8 mouse cellular contexts compared by ENCODE assay signal in the genomic region with DNA sequence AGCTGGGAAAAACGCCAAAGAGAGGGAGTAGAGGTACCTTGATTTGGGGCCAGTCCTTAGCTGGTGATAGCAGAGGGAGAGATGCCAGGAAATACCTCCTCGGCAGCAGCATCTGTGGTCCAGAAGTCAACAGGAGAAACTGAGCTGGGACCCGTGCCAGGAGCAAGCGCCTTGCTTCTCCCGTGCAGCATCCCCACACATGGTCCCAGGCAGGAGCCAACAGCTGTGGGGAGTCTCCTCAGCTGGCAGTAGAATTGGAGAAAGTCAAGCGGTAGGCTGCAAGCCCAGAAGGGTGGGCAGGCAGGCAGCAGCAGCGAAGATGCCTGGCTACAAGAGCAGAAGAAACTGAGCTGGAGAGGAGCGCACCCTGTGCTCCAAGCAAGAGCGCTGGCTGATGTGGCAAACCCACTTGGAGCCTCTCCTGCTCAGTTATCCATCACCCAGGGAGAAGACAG. TPM values are rescaled to one million over a fixed set of nuclear protein-coding genes. Genes with fewer than 3 reads are reported as not detected.
DNase-seq lines count a peak whose midpoint lies in the region; ATAC-seq lines count a peak whose summit lies in the region.

TSS of gene Gpr88 (minus strand) at position 427 of the 455 bp plus-strand sequence.

- H3K9ac ChIP-seq in hindbrain, embryonic 11.5 days (ENCODE audit: low read depth, low read length) = no peak within 1 kb of the TSS; the same call in 1 of the 2 replicates
- H3K9ac ChIP-seq in lung, embryonic 16.5 days (ENCODE audit: low read length) = peak within 1 kb of the TSS; percentile 60

- H3K27me3 ChIP-seq in hindbrain, embryonic 11.5 days (ENCODE audit: control insufficient read depth, insufficient read depth, low read length) = peaks cover 25% of the 10 kb centered on the region
- peaks cover 36% of the 10 kb centered on the region for H3K27me3 ChIP-seq in lung, embryonic 16.5 days (ENCODE audit: control insufficient read depth, insufficient read depth, low read depth, low read length)

- peak within 1 kb of the TSS; percentile 50 for H3K4me3 ChIP-seq in hindbrain, embryonic 11.5 days (ENCODE audit: low read depth, low read length)
- peak within 1 kb of the TSS; percentile 58 for H3K4me3 ChIP-seq in lung, embryonic 16.5 days (ENCODE audit: low read length)

- H3K9me3 ChIP-seq in hindbrain, embryonic 11.5 days (ENCODE audit: control insufficient read depth, low read length) = no peaks in the 10 kb centered on the region
- no peaks in the 10 kb centered on the region for H3K9me3 ChIP-seq in lung, embryonic 16.5 days (ENCODE audit: control insufficient read depth, low read length)

- H3K36me3 ChIP-seq in hindbrain, embryonic 11.5 days (ENCODE audit: control insufficient read depth, insufficient read depth, low read length) = no peaks in the 10 kb centered on the region
- H3K36me3 ChIP-seq in lung, embryonic 16.5 days (ENCODE audit: control insufficient read depth, insufficient read depth, low read length) = no peaks in the 10 kb centered on the region

- peak; percentile 21 for ATAC-seq in hindbrain, embryonic 11.5 days (ENCODE audit: low FRiP score)
- peak; percentile 74 for ATAC-seq in lung, embryonic 16.5 days (ENCODE audit: low read depth)

- 2% methylated on average over 9 of the region's 9 CpGs for WGBS in hindbrain, embryonic 11.5 days
- WGBS in lung, embryonic 16.5 days = 6% methylated on average over 9 of the region's 9 CpGs

- peak; percentile 9 for DNase-seq in ES-CJ7 (ENCODE audit: low read depth, low spot score)
- DNase-seq in cerebellum, adult 9-10 months = peak; percentile 9
- peak; percentile 74 to 81 for DNase-seq in frontal cortex, postnatal 10 days (ENCODE audit: low spot score in 2 of 2)
- peak; percentile 43 for DNase-seq in hindbrain, embryonic 11.5 days (ENCODE audit: low spot score)
- DNase-seq in layer of hippocampus, postnatal 36 days = peak; percentile 32 to 39
- DNase-seq in retina, postnatal 1 day = peak; percentile 64
- no peak for DNase-seq in B cell, adult 2 months

- no peak within 1 kb of the TSS for H3K27ac ChIP-seq in hindbrain, embryonic 11.5 days (ENCODE audit: low read depth, low read length)
- no peak within 1 kb of the TSS for H3K27ac ChIP-seq in lung, embryonic 16.5 days (ENCODE audit: low read length)

- peaks cover 8% of the 10 kb centered on the region for H3K4me1 ChIP-seq in hindbrain, embryonic 11.5 days (replicated peaks; ENCODE audit: control insufficient read depth, insufficient read depth, low read length)
- peaks cover 8% of the 10 kb centered on the region for H3K4me1 ChIP-seq in lung, embryonic 16.5 days (replicated peaks; ENCODE audit: control insufficient read depth, insufficient read depth, low read length)

- peak within 1 kb of the TSS; percentile 98 for H3K4me2 ChIP-seq in hindbrain, embryonic 11.5 days (replicated peaks; ENCODE audit: low read depth, low read length)
- H3K4me2 ChIP-seq in lung, embryonic 16.5 days (ENCODE audit: low read depth, low read length) = peak within 1 kb of the TSS; percentile 94

RNA-seq across cellular contexts. Expression of gene Gpr88, which starts in this region (rescaled TPM):
- polyA plus RNA-seq in hindbrain, embryonic 11.5 days (2014; fragmentation: Nextera tagmentation; extraction: Ambion mirVana) = 0.54 and 0.93 TPM in 2 replicates
- 1 to 10 TPM; 1.9 to 3.4 TPM for total RNA-seq in layer of hippocampus, postnatal 36 days (2021)
- polyA plus RNA-seq in lung, embryonic 16.5 days (2015; fragmentation: Nextera tagmentation; extraction: Ambion mirVana) = 0.47 and 0.57 TPM in 2 replicates

Comparison
In these comparisons a context has a peak if more than half of its experiments do, and no peak if none do; other contexts are left out.
1. Peak in DNase-seq, ATAC-seq, H3K4me3 ChIP-seq and H3K4me2 ChIP-seq in hindbrain, embryonic 11.5 days; RNA of the gene not detected or under 1 TPM.
2. Peak in ATAC-seq, H3K4me3 ChIP-seq, H3K9ac ChIP-seq and H3K4me2 ChIP-seq in lung, embryonic 16.5 days; RNA of the gene not detected or under 1 TPM.
3. DNase-seq: peak in ES-CJ7 (single experiment), cerebellum, adult 9-10 months (single experiment), frontal cortex, postnatal 10 days (2 of 2), layer of hippocampus, postnatal 36 days (2 of 2) and retina, postnatal 1 day (single experiment); none in B cell, adult 2 months (0 of 2).